Mouse (Mus musculus) E14TG2a.4 (cell line): ENCODE results near the gene Nup214.

ENCODE experiments used
- CTCF ChIP-seq: conservative IDR thresholded peaks from 2 replicates; pipeline ENCODE4 v1.5.1; 2014; ENCODE audit warnings: low read length
- POU5F1 ChIP-seq: IDR thresholded peaks from 2 replicates; pipeline ENCODE4 v1.6.1; 2014; ENCODE audit warnings: low read length, borderline replicate concordance

GRCm38 (mm10) chr2:31963491-31963890 lies 10.7 kb upstream of the Nup214 start:
- TF ChIP-seq CTCF (no peak), POU5F1 (no peak)
